Mouse (Mus musculus): ENCODE data around the gene Sp1.

- TF ChIP-seq POLR2A (IDR thresholded peaks at IDR 0.05; ENCODE audit: insufficient read length, low read depth) (no peak), E2F4 (IDR thresholded peaks at IDR 0.05; ENCODE audit: insufficient read depth) (no peak), CEBPB (IDR thresholded peaks at IDR 0.05; ENCODE audit: insufficient read depth, poor library complexity, severe bottlenecking) (no peak), POLR2AphosphoS2 (IDR thresholded peaks at IDR 0.05; ENCODE audit: insufficient read length, low read depth) (no peak), USF1 (IDR thresholded peaks at IDR 0.05; ENCODE audit: low read depth) (no peak), TCF12 (IDR thresholded peaks at IDR 0.05; ENCODE audit: insufficient read depth, poor library complexity, severe bottlenecking) (no peak)
Observed at GRCm38 (mm10) chr15:102411077-102411476, 5.1 kb downstream of the Sp1 start.
